In genomic region chr4:148271656-148272055, GRCm38 (mm10) we compare ENCODE assay signal across 9 mouse cellular contexts. TPM values are rescaled to one million over a fixed set of nuclear protein-coding genes. Genes with fewer than 3 reads are reported as not detected.
DNase-seq lines count a peak whose midpoint lies in the region; ATAC-seq and TF ChIP-seq lines count a peak whose summit lies in the region.
"Had no signal": no experiment of that assay in that cellular context is flagged by ENCODE, and none has a peak within 500 bp of the region (broad histone marks: within the 10 kb centered on the region; RNA-seq: fewer than 3 reads in every experiment).

No protein-coding gene starts in this region.

- H3K27ac ChIP-seq in testis, adult 2 months (ENCODE audit: control insufficient read depth, insufficient read depth, low read depth, low read length): no peak overlapping the region
- H3K27ac ChIP-seq in forebrain, embryonic 11.5 days (ENCODE audit: low read depth, low read length): no peak overlapping the region
- H3K27ac ChIP-seq in limb, embryonic 14.5 days (replicated peaks; ENCODE audit: low read depth, low read length): no peak overlapping the region
- no peak overlapping the region for H3K27ac ChIP-seq in thymus, adult 2 months (ENCODE audit: control insufficient read depth, insufficient read depth, low read length)
- H3K27ac ChIP-seq: heart, embryonic 15.5 days; layer of hippocampus, adult 2 months had no signal

- no peak for DNase-seq in testis, postnatal 10 days (ENCODE audit: low spot score)
- no peak for DNase-seq in forebrain, embryonic 11.5 days (ENCODE audit: low spot score)
- DNase-seq in limb, embryonic 14.5 days (ENCODE audit: low spot score): no peak
- no peak for DNase-seq in ovary, postnatal 10 days (ENCODE audit: low spot score)
- DNase-seq in thymus, adult 2 months: no peak
- no peak for DNase-seq in lung, postnatal 10 days

- no peaks in the 10 kb centered on the region for H3K36me3 ChIP-seq in testis, adult 2 months (ENCODE audit: control insufficient read depth, insufficient read depth, low read length)
- H3K36me3 ChIP-seq in forebrain, embryonic 11.5 days (ENCODE audit: control insufficient read depth, insufficient read depth, low read length): no peaks in the 10 kb centered on the region
- no peaks in the 10 kb centered on the region for H3K36me3 ChIP-seq in limb, embryonic 14.5 days (ENCODE audit: control insufficient read depth, insufficient read depth, low read length)
- no peaks in the 10 kb centered on the region for H3K36me3 ChIP-seq in thymus, adult 2 months (ENCODE audit: control insufficient read depth, insufficient read depth, low read length)
- H3K36me3 ChIP-seq: heart, embryonic 15.5 days had no signal

- H3K4me2 ChIP-seq in forebrain, embryonic 11.5 days (ENCODE audit: low read depth, low read length, severe bottlenecking): peak overlapping the region; percentile 43
- 0 out of 2 replicates have a peak overlapping the region, but pooled peaks have one; percentile 7 for H3K4me2 ChIP-seq in limb, embryonic 14.5 days (replicated peaks; ENCODE audit: low read depth, low read length, severe bottlenecking)
- H3K4me2 ChIP-seq: heart, embryonic 15.5 days had no signal

- H3K4me1 ChIP-seq in testis, adult 2 months (ENCODE audit: control insufficient read depth, insufficient read depth, low read length): peaks cover 12% of the 10 kb centered on the region
- H3K4me1 ChIP-seq in forebrain, embryonic 11.5 days (replicated peaks; ENCODE audit: control insufficient read depth, insufficient read depth, low read length): no peaks in the 10 kb centered on the region
- no peaks in the 10 kb centered on the region for H3K4me1 ChIP-seq in limb, embryonic 14.5 days (ENCODE audit: control insufficient read depth, insufficient read depth, low read length)
- no peaks in the 10 kb centered on the region for H3K4me1 ChIP-seq in thymus, adult 2 months (replicated peaks; ENCODE audit: control insufficient read depth, insufficient read depth, low read length)
- H3K4me1 ChIP-seq: heart, embryonic 15.5 days had no signal

- WGBS in forebrain, embryonic 11.5 days: 4% methylated on average over 39 of the region's 39 CpGs
- 3% methylated on average over 39 of the region's 39 CpGs for WGBS in limb, embryonic 14.5 days
- 10% methylated on average over 39 of the region's 39 CpGs for WGBS in thymus, adult 2 months

- TF ChIP-seq POLR2A in testis, adult 2 months (IDR thresholded peaks at IDR 0.05; ENCODE audit: control insufficient read depth, low read depth, low read length): peak; percentile 3; the same call in 1 of the 2 replicates
- TF ChIP-seq POLR2A in limb, embryonic 14.5 days (IDR thresholded peaks at IDR 0.05; ENCODE audit: borderline replicate concordance, extremely low read depth, insufficient read depth, insufficient read length): no peak
- no peak for TF ChIP-seq POLR2A in thymus, adult 2 months (IDR thresholded peaks at IDR 0.05; ENCODE audit: control insufficient read depth, extremely low read depth, insufficient read depth, low read length, poor library complexity)

- H3K9ac ChIP-seq in forebrain, embryonic 11.5 days (ENCODE audit: low read length): no peak overlapping the region
- H3K9ac ChIP-seq in limb, embryonic 14.5 days (ENCODE audit: low read depth, low read length, severe bottlenecking): no peak overlapping the region
- H3K9ac ChIP-seq: heart, embryonic 15.5 days had no signal

- no peak; the same call in 1 of the 2 replicates for ATAC-seq in forebrain, embryonic 11.5 days (replicated peaks; ENCODE audit: low FRiP score)
- ATAC-seq in limb, embryonic 14.5 days (ENCODE audit: low FRiP score, low read depth): no peak

- no peak for TF ChIP-seq CTCF in testis, adult 2 months (IDR thresholded peaks at IDR 0.05; ENCODE audit: control insufficient read depth, insufficient read depth, insufficient replicate concordance, low read depth, low read length)
- no peak for TF ChIP-seq CTCF in thymus, adult 2 months (IDR thresholded peaks at IDR 0.05; ENCODE audit: borderline replicate concordance, control insufficient read depth, extremely low read depth, insufficient read depth, low read length, poor library complexity)

- H3K4me3 ChIP-seq in testis, adult 2 months (ENCODE audit: control insufficient read depth, low read depth, low read length): peak overlapping the region; percentile 56
- peak overlapping the region; percentile 15 for H3K4me3 ChIP-seq in forebrain, embryonic 11.5 days (ENCODE audit: low read depth, low read length)
- peak overlapping the region; percentile 15; the same call in 1 of the 2 replicates for H3K4me3 ChIP-seq in limb, embryonic 14.5 days (replicated peaks; ENCODE audit: low read length)
- H3K4me3 ChIP-seq in thymus, adult 2 months (ENCODE audit: control insufficient read depth, insufficient read depth, low read length): no peak overlapping the region
- H3K4me3 ChIP-seq: heart, embryonic 15.5 days; layer of hippocampus, adult 2 months had no signal

- H3K27me3 ChIP-seq in testis, adult 2 months (ENCODE audit: control insufficient read depth, insufficient read depth, low read length): no peaks in the 10 kb centered on the region
- H3K27me3 ChIP-seq in forebrain, embryonic 11.5 days (ENCODE audit: control insufficient read depth, insufficient read depth, low read length): peaks cover 33% of the 10 kb centered on the region
- peaks cover 35% of the 10 kb centered on the region for H3K27me3 ChIP-seq in limb, embryonic 14.5 days (ENCODE audit: control insufficient read depth, insufficient read depth, low read length)
- no peaks in the 10 kb centered on the region for H3K27me3 ChIP-seq in thymus, adult 2 months (ENCODE audit: control insufficient read depth, insufficient read depth, low read length)

- H3K9me3 ChIP-seq in forebrain, embryonic 11.5 days (ENCODE audit: control insufficient read depth, low read length): no peaks in the 10 kb centered on the region
- no peaks in the 10 kb centered on the region for H3K9me3 ChIP-seq in limb, embryonic 14.5 days (ENCODE audit: control insufficient read depth, low read length)
- H3K9me3 ChIP-seq: heart, embryonic 15.5 days had no signal

RNA-seq across cellular contexts. Expression of gene Disp3, which starts 16.1 kb away (rescaled TPM):
- polyA plus RNA-seq in testis, adult 2 months (2012; rRNA removed): 0.63 and 2.5 TPM in 2 replicates
- 2.3 and 3.0 TPM in 2 replicates for polyA plus RNA-seq in forebrain, embryonic 11.5 days (2014; fragmentation: Nextera tagmentation; extraction: Ambion mirVana)
- 0.47 and 1.4 TPM in 2 replicates for polyA plus RNA-seq in limb, embryonic 14.5 days (2012; rRNA removed)
- polyA plus RNA-seq in limb, embryonic 14.5 days (2014; fragmentation: Nextera tagmentation; extraction: Ambion mirVana): 0.34 and 0.35 TPM in 2 replicates
- 0.04 and 0.26 TPM in 2 replicates for polyA plus RNA-seq in thymus, adult 2 months (2012; rRNA removed)
- polyA plus RNA-seq: heart, embryonic 15.5 days had no signal
